Mouse (Mus musculus): Measurements from ENCODE around the gene Gpr137.

Gpr137 gene

DNA sequence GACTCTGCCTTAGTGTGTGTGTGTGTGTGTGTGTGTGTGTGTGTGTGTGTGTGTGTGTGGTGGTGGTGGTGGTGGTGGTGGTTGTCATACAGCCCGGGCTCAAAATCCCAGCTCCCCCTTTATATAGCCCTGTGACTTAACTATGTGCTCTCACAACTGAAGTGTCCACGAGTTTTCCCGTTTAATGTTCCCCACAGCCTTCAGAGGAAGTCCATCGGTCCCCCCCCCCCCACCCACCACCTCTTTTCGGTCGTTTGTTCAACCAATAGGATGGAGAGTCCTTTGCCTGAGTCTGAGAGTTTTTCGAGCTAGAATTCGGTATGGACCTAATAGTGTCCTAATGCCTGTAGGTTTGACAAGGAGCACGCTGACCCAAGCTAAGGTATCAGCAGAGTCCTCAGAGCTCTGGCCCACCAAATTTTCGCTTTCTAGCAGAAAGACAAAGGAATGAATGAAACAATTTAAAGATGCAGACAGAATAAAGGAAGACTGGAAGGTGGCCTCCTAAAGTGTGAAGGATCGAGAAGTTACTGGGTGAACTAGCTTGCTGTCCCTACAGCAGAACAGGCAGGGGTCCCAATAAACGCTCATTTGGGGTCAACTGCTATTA, 31.4 kb upstream of the Gpr137 start:
- no peak for DNase-seq (ENCODE audit: low read depth)

DNA sequence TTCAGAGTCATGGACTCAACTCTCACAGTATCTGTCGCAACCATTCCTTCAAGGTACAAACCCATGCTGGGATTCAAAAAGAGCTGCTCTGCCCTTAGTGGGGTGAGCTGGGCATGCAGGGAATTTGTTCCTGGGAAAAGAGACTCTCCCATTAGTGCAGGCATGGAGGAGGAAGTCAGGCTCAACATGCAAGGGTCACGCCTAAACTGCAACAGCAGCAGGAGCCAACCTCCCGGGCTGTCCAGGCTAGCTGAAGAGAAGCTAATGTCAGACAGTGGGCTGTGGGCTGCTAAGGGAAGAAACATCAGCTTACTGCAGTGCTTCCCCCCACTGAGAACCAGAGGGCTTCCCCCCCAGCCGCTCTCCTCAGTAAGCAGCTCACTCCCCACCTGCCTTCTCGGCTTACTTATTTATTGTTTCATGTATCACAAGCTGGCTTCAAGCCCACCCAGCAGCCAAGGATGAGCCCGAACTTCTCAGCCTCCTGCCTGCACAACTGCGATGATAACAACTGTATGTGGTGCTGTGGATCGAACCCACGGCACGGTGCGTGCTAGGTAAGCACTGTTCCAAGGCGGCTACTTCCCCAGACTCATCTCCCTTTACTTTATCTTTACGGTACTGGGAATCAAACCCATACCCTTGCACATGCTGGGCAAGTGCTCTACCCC, 30.1 kb upstream of the Gpr137 start:
- DNase-seq (ENCODE audit: low read depth), result no peak

DNA sequence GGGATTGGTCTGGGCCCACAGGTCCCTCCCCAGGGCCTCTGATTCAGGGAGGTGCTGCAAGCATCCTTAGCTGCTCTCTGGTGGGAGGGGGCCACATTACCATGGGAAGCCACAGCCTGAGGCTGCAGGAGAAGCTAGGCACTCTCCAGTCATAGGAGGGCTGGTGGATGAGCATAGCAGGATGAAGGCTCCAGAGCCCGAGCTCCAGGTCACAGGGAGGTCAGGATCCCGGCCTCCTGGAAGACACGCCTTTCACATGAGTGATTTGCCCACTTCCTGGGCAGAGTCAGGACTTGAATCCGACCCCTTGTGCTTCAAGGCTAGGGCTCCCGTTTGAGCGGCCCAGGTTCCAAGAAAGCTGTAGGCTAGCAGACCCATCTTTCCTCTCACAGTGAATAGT, 29.4 kb upstream of the Gpr137 start:
- no peak for DNase-seq (ENCODE audit: low read depth)

DNA sequence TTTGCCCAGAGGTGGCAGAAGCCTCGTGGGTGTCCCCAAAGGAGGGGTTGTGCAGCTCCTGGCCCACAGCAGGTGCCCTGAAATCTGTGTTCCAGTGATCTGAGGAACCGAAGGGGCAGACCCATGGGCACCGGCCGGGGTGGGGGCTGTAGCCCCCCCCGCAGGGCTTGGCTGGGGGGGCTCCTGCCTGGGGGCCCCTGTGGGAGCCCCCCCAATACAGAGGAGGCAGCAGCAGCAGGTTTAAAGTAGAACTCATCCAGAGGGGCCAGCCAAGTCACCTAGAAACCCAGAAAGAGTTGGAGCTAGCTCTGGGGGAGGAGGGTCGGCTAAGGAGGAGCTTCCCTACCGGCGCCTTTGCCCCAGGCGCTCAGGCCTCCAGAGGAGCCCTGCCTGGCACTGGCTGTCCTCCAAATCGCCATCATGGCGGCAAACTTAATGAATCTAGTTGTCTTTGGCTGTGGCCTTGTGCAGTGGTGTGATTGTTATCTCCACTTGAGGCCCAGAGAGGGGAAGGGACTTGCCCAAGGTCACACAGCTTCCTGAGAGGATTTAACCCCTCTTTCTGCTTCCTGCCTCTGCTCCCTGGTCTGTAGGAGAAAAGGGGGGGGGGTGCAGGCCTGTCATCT, 28.3 kb upstream of the Gpr137 start:
- peak; percentile 28 for DNase-seq (ENCODE audit: low read depth)

DNA sequence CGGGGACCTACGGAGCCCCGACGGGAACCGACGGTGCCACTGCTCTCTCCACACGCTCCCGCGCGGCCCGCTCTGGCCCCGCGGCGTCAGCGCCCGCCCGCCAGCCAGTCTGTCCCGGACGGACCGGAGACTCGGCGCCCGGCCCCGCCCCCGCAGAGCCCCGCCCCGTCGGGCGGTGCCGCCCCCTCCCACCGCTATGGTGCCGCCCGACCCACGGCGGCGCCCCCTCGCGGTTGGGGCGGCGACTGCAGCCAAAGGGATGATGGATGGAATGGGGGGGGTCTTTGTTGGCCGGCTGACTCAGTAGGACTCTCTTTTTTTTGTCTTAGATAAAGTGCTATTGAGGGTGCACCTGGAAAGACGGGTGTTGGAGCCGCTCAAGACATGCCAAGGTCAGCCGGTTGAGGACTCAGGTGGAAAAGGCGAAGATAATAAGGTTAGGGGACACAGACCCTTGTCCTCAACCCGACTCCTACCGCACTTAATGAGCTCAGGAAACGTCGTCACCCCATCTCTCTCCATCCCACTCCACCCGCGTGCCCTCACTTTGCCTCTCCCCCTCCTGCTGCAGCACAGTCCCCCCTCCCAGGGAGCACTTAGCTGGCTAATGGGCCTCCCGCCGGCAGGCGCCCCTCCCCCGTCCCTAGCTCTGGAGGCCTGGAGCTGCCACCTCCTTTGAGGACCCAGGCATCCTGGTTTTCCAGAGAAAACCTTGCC, 27.5 kb upstream of the Gpr137 start:
- DNase-seq (ENCODE audit: low read depth), result peak; percentile 85

DNA sequence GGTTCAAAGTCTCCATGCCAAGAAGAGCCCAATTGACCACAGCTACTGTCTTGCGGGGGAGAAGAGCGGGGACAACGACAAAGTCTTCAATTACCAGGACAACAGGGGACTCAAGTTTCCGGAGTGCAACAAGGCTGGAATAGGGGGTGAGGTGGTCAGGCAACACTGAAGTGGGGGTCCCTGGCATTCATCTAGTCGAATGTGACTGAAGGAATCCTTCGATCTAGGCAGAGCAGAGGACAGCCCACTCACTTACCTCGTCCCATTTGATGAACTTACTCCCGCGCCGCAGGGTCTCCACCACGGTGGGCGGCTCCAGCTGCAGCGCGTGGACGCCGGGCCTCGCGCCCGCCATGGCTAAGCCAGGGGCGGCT, 27.0 kb upstream of the Gpr137 start:
- no peak for DNase-seq (ENCODE audit: low read depth)

DNA sequence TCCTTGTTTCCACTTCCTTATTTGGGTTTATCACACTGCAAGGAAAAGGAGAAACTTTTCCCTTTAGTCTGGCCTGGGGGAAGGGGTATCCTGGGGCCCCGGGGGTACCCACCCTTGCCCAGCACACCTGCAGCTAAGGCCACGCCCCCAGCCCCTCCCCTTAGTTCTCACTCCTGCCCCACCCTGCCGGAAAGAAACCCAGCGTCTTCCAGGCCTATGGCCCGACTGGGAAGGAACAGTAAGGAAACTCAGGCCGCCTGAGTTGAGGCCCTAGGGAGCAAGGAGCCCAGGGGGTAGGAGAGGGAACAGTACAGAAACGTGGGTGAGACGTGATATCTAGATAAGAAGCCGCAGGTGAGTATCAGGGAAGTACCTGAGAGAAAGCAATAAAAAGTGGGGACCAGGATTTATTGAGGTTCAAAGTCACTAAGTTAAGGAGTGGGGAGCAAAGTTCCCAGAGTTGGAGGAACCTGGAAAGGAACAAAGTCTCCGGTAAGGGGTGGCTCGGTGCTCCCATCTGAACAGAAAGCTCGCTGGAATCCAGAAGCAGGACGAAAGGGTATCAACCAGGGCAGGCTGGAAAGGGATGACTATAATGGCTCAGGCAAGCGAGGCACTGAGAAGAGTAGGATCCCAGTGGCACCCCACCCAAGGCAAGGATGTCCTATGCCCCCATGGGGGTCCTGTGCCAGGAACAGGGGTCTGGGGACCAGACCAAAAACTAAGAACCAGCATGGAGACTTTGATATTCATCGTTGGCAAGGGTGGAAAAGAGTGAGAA, 26.4 kb upstream of the Gpr137 start:
- peak; percentile 34 for DNase-seq (ENCODE audit: low read depth)

DNA sequence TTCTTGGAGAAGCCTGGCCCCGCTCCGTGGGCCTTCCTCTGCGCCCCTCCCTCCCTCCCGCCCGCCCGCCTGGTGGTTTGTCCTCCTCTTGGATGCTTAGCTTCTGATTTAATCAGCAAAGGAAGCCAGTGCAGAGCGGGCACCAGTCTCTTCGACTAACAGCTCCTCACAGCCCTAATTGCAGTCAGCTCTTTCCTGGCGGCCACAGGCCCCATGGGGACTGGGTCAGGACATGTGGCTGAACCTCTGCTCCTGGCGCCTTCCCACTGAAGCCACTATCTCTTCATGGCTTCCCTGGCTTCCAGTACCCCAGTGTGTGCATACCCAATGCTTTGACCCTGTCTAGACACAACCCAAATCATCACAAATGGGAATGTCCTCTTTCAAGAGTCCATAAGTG, 14.2 kb upstream of the Gpr137 start:
- DNase-seq (ENCODE audit: low read depth), result no peak

DNA sequence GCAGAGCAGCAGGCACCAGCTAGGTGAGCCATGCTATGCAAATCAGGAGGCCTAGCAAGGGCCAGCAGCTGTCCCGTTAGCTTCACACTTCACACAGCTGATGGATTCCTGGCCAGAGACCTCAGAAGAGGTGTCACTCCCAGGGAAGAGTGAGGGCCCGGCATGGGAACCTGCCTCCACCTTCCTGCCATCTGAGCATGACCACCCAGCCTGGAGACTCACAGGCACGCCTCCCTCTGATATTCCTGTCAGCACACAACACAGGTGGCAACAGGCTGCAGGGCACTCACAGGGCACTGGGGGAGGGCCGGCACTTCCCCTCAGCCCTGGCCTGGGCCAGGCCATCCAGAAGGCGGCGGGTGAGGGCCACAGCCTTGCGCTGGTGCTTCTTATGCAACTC, 13.1 kb upstream of the Gpr137 start:
- DNase-seq (ENCODE audit: low read depth), result no peak

DNA sequence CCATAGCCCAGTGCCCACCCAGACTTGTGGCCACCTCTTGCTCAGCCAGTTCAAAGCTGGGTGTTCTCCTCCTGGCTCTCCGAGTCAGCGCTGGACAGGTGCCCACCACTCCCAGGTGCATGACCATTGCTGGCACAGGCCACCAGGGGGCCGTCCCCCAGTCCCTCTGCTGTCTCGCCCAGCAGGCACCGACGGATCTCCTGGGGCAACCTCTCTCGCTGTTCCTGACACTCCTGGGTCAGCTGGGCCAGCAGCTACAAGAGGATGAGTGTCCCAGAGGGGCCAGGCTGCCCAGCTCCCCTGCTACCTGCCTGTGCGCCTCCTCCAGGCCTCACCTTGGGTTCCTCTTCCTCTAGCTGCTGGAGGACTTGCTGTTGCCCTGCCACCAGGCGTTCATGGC, 11.8 kb upstream of the Gpr137 start:
- DNase-seq (ENCODE audit: low read depth), result no peak

DNA sequence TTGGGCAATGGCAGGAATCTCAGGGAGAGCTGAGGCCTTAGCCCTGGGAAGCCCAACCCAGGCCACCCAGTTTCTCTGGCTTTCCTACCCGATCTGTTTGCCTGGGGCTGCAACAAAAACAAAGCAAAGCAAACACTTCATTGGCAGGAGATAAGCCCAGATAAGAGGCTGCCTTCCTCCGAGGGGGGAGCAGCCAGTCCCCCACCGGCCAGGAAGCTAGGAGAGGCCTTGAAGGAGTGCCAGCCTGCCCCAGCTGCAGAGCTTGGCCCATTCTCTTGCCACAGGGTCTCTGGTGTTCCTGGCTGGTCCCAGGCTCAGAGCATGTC, 10.4 kb upstream of the Gpr137 start:
- DNase-seq (ENCODE audit: low read depth), result no peak

DNA sequence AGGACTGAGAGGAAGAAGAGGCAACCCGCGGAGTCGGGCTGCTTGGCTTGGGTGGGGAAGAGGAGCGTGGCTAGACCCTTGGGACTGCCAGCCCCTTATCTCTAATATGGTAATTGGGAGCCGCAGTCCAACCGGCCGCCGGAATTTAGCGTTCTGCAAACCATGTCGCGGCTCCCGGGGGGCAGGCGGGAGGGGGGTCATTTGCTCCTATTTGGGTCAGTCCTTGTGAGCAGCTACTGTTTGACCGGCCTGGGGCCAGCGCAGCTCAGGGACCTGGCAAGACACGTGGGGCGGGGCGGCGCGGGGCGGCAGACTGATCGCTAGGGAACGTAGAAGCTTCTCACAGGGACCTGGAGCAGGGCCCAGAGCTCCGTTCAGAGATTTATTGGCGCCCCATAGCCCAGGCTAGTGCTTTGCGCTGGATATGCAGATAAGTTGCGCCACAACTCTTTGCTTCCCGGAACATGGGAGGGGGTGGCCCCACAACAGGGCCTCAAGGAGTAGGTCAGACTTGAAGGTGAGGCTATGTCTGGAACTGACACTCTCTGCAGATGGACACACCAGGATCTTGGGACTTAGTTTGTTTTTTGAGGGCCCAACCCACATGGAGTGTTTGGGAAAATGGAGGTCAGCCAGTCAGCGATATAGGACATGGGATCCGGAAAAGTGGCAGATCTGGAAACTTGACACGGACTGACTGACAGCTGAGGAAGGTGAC, 9.9 kb upstream of the Gpr137 start:
- peak; percentile 54 for DNase-seq (ENCODE audit: low read depth)

DNA sequence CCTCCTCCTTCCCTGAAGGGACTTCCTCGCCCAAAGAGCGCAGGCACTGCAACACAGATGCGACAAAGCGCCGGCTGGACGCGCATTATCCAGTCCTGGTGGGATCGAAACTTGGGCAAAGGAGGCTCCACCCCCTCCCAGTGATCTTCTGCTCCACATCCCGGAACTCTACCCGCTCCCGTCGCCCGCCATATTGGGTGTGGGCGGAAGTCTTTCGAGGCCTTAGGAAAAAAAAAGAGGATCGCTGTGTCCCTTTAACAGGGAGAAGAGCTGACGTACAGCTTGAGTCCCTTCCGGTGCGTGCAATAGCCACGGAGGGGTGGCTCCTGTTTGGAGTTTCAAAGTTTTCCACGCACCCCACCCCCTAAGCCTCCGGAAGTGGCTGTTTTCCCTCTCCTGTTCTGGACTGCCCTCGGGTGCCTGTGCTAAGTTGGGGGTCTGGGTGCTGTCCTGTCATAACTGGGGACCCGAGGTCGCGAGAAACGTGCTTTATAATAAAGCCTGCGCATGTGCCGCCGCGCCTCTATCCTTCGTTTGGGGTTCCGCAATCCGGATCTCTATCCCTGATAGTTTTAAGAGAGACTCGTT, 9.2 kb upstream of the Gpr137 start:
- peak; percentile 75 for DNase-seq (ENCODE audit: low read depth)

DNA sequence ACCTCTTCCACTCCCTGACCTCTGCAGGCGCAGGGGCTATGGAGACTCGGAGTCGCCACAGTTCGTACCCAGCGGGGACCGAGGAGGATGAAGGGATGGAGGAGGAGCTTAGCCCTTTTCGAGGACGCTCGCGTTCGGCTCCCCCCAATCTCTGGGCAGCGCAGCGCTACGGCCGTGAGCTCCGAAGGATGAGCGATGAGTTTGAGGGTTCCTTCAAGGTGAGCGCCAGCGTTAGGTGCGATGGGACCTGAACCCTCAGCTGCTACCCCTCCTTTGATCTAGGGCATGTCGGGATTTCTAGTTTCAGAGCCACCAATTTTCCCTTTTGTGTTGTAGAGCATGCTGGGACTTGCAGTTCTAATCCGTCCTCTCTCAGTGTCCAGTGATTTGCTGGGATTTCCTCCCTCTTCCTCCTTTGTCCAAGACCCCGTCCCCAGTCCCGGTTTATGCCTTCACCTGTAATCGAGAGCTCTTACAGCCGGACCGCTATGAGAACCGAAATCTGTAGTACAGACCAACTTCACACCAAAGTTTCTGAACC, 8.4 kb upstream of the Gpr137 start:
- peak; percentile 64 for DNase-seq (ENCODE audit: low read depth)

DNA sequence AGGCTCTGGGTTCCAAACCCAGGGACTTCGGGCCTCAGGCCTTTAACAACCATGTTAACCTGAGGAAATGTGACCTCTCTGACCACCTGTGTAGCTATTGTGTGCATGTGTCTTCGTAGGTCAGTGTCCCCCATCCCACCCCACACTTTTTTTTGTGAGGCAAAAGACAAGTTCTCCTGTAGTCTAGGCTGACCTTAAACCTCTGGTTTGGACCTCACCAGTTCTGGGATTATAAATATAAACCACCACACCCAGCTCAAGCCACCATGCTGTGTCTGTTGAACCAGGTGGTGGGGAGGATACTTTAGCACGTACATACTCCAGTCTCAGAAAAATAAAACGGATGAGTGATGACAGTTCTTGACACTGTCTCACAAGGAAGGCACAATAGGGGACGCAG, 7.7 kb upstream of the Gpr137 start:
- no peak for DNase-seq (ENCODE audit: low read depth)

DNA sequence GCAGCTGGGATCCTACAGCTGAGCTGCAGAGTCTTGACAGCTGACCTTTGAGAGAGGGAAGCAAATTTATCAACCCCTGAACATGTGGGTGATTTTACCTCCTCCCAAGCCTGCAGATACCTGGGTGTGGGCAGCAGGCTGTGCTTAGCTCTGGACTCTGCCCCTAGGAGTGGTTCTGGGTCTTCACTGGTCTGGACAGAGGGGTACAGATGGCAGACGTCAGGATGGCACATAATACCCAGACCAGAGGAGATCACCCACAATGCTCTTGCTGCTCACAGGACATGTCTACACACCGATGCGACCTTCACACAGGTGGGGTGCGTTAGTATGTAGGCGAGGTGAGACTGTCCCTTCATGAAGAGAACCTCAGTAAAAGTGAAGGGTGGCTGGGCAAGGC, 7.3 kb upstream of the Gpr137 start:
- no peak for DNase-seq (ENCODE audit: low read depth)

DNA sequence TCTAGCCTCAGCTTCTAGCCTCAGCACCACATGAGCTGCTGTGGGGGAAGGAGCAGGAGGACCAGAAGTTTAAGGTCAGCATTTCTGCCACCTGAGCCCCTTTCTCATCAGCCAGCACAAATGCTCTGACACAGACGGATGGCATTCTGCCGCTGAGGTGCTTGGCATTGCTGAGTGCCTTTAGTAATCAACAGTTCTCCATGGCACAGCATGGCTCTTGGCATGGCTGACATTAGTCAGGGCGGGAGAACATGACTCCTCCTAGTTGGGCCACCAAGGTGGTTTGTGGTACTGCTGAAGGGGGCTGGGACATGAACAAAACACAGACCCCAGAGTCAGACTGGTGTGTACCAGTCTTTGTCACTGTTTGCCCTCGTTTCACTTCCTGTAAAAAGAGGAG, 5.9 kb upstream of the Gpr137 start:
- DNase-seq (ENCODE audit: low read depth), result no peak

DNA sequence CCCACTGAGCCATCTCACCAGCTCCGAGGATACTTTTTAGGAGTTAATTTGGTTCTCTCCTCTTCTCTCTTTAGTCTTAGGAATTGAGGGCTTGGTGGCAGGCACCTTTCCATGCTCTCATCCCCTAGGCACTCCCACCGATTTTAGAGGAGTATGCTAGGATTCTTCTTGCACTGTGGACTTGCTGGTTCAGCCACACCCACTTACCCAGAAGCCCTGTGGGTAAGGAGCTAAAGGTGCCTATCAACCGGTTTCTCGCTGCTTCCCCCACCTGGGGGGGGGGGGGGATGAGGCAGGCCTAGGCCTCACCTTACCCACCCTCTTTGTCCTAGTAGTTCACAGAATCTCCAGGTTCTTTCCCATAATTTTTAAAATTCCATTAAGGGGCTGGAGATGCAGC, 5.5 kb upstream of the Gpr137 start:
- no peak for DNase-seq (ENCODE audit: low read depth)

DNA sequence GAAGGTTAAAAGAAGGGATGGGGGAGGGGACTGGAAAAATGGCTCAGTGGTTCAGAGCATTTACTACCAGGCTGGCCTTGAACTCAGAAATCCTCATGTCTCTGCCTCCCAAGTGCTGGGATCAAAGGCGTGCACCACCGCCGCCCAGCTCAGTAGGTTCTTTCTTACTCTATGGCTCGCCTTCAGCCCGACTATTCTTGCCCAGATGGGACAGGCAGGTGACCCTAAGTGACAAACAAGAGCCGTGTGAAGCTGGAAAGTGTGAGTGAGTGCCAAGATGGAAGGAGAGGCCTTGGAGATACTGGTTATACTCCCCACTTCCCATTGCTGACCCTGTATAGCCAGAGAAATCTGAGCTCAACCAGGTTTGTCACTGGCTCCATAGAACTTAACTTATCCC, 1.4 kb upstream of the Gpr137 start:
- DNase-seq (ENCODE audit: low read depth), result no peak

DNA sequence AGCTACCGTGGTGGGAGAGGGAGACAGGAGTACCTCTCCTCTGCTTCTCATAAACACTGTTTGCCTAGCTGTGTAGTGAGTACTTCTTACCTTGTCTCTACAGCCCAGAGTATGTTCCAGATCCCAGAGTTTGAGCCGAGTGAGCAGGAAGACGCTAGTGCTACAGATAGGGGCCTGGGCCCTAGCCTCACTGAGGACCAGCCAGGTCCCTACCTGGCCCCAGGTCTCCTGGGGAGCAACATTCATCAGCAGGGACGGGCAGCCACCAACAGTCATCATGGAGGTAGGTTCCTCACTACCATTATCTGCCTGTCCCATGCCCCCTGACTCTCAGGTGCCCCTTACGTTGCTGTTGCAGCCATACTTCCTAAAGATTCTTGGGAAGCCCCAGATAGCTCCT, 484 bp upstream of the Gpr137 start:
- no peak for DNase-seq (ENCODE audit: low read depth)

All from naive thymus-derived CD4-positive, alpha-beta T cell, adult 2 months (primary cell).